Mouse (Mus musculus) spleen, adult 2 months (tissue): Measurements from ENCODE around the gene Atp6v1e2.

Experiments used
- CTCF ChIP-seq: fragments of 200-500 bp; IDR thresholded peaks from 2 replicates; pipeline ENCODE4 v1.5.1; 2011; ENCODE audit warnings: mild to moderate bottlenecking, inconsistent platforms; ENCODE audit not compliant: insufficient read depth, insufficient read length, insufficient replicate concordance; ENCODE audit errors: extremely low read depth
- POLR2A ChIP-seq: fragments of 200-500 bp; IDR thresholded peaks from 2 replicates; pipeline ENCODE4 v1.6.1; 2011; ENCODE audit warnings: low read depth, low read length, inconsistent platforms

GRCm38 (mm10) chr17:86964041-86964440 is 16.3 kb upstream of the Atp6v1e2 start:
- TF ChIP-seq CTCF (no peak), POLR2A (no peak)
